Mouse (Mus musculus) embryonic stem cell, embryonic (primary cell): ENCODE measurements around the gene Fuca2.
"Not testable (repeated sequence)": the region's sequence is repeated elsewhere in the genome, so short reads cannot be mapped to it uniquely, and the experiment has no call there.

ENCODE experiments used
- CTCF ChIA-PET, 4 experiments: fragments of 300-600 bp in 2 of 4; fragments of 350-600 bp in 2 of 4; sonication (Branson Sonifier 250); formaldehyde crosslinking; loops; one replicate each; lab custom pipeline; 2022; ENCODE audit warnings: inconsistent platforms in 2 of 4; lab: Charles Lee
- POLR2A ChIA-PET, 4 experiments: fragments of 300-600 bp in 2 of 4; fragments of 350-600 bp in 2 of 4; sonication (Branson Sonifier 250); formaldehyde crosslinking; loops; one replicate each; lab custom pipeline; 2022; ENCODE audit warnings: antibody characterized with exemption in 4 of 4, inconsistent platforms in 1 of 4; lab: Charles Lee

Fuca2 gene

DNA sequence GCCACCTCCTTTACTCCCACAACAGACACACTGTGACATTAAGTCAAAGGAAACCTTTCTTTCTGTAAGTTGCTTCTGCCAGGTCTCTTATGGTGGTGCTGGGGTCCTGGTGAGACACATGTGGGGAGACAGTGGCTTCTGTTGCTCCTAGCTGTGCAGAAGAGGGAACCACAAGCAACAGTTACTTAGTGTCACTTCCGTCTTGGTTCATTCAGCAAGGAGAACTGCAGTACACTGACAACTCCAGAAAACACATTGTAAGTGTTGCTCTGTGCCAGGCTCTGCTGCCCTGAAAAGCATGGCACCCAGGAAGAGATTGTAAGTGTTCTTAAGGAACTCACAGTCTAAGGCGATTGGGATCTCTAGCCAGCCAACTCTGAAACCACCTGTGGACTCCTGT is at the start of gene Fuca2:
Gene Fuca2 (plus strand): TSS at position 210 of the 400 bp plus-strand sequence.
- ChIA-PET POLR2A (interaction anchor here in 2 of 4 experiments (0.6 to 1.3 kb wide), 2 partner anchors 17 to 20 kb away, joined by 3 read pairs; no protein-coding TSS in a partner anchor), CTCF (no interaction called here)

DNA sequence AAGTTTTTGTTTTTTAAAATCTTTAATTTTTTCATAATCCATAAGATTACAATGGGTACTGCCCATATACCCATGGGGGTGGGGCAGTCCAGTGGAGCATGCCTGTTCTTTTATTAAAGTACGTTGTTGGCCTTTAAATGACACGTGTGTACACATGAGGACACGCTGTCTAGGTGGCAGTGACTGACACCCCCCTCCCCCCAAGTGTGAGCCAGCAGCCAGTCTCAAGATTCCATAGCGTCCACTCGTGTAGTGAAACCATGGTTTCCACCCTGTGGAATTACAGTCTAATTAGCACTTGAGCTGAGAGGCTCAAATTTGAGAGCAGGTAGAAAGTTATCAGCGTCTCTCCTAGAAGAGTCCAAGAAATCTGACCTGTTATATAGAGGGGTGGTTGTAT is 47.7 kb upstream of the Fuca2 start:
- POLR2A ChIA-PET = no interaction called here
- CTCF ChIA-PET = no interaction called here

GRCm38 (mm10) chr10:13453200-13453990 is 45.9 kb upstream of the Fuca2 start:
- POLR2A ChIA-PET = interaction anchor here in 1 of 4 experiments (0.9 kb wide), 1 partner anchor 13 kb away, joined by 3 read pairs; no protein-coding TSS in a partner anchor

GRCm38 (mm10) chr10:13464295-13464694 is 35.0 kb upstream of the Fuca2 start:
- POLR2A ChIA-PET = interaction anchor here in 1 of 4 experiments (0.6 kb wide), 1 partner anchor 441 kb away, joined by 3 read pairs; no protein-coding TSS in a partner anchor

More at GRCm38 (mm10) chr10:13453200-13453990, 45.9 kb upstream of the Fuca2 start:
- CTCF ChIA-PET = no interaction called here

GRCm38 (mm10) chr10:13466925-13467324 is 32.4 kb upstream of the Fuca2 start:
- POLR2A ChIA-PET = interaction anchor here in 2 of 4 experiments (0.6 kb wide), 2 partner anchors 87 to 565 kb away, joined by 3 read pairs; no protein-coding TSS in a partner anchor

More at GRCm38 (mm10) chr10:13464295-13464694, 35.0 kb upstream of the Fuca2 start:
- CTCF ChIA-PET = not testable (repeated sequence)

GRCm38 (mm10) chr10:13468025-13468529 is 31.3 kb upstream of the Fuca2 start:
- CTCF ChIA-PET, POLR2A ChIA-PET: not testable (repeated sequence)

More at GRCm38 (mm10) chr10:13466925-13467324, 32.4 kb upstream of the Fuca2 start:
- CTCF ChIA-PET = no interaction called here

DNA sequence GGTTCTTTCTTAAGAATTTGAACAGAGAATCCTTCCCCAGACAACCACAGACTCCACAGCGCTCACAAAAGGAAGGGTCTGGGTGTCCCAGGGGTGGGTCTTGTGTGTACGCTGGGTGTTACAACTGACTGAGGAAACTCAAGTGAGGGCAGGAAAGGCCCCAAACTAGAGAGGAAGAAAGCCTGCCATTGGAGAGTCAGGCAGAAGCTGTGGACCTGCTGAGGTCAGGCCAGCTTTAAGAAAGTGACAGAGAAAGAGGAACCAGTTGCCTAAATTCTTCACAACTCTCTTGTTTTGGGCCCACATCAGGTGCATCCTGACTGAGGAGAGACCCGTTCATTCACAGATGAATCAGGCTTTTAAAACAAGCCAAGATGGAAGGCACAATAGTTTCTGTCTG is 29.1 kb upstream of the Fuca2 start:
- CTCF ChIA-PET = interaction anchor here in 1 of 4 experiments (0.6 kb wide), 1 partner anchor 889 kb away, joined by 3 read pairs; no protein-coding TSS in a partner anchor
- POLR2A ChIA-PET = interaction anchor here in 1 of 4 experiments (1.0 kb wide), 1 partner anchor 9 kb away, joined by 3 read pairs; no protein-coding TSS in a partner anchor

GRCm38 (mm10) chr10:13473287-13473832 is 26.0 kb upstream of the Fuca2 start:
- POLR2A ChIA-PET = interaction anchor here in 1 of 4 experiments (0.5 to 1.0 kb wide), 2 partner anchors 27 to 493 kb away, joined by 3 to 5 read pairs; partner anchors contain the start of gene Hivep2
- CTCF ChIA-PET = no interaction called here

GRCm38 (mm10) chr10:13473833-13474567 is 25.3 kb upstream of the Fuca2 start, which contains the start of gene Phactr2:
Gene Phactr2, minus strand, starts transcription at chr10:13474412.
- ChIA-PET CTCF (no interaction called here), POLR2A (interaction anchor here in 3 of 4 experiments (0.5 to 2.5 kb wide), 11 partner anchors 10 to 1100 kb away, joined by 3 to 10 read pairs (median 5); partner anchors contain the start of genes Adat2 (in 1 of the 3), Hivep2 (in 1 of the 3) and Pex3 (in 1 of the 3))

DNA sequence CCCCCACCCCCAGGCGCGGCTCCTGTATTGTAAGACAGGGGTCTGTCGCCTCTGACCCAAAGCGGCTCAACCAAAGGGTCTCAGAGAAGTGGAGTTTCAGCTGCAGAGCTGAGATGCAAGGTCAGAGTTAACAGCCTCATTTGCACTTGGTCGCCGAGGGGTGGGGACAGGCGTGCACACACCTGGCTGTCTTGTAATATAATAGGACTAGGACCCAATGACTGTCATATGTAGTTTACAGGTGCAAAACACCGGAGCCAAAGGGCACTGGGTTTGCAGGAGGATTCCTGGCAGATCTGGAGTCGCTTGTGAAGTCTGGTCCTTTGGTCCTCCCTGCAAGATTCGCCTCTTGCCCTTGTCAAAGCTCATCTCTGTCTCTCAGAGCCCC is 24.8 kb upstream of the Fuca2 start:
- CTCF ChIA-PET = no interaction called here

GRCm38 (mm10) chr10:13475121-13475520 is 24.2 kb upstream of the Fuca2 start:
- ChIA-PET CTCF (interaction anchor here in 2 of 4 experiments (0.6 to 0.8 kb wide), 2 partner anchors 41 to 452 kb away, joined by 4 to 8 read pairs; no protein-coding TSS in a partner anchor), POLR2A (interaction anchor here in 3 of 4 experiments (0.6 to 2.5 kb wide), 15 partner anchors 9 to 1099 kb away, joined by 3 to 10 read pairs (median 4); partner anchors contain the start of genes Pex3 (in 2 of the 3) and Adat2 (in 1 of the 3))

More for the DNA sequence above, 24.8 kb upstream of the Fuca2 start:
- POLR2A ChIA-PET = interaction anchor here in 3 of 4 experiments (0.6 to 2.5 kb wide), 14 partner anchors 9 to 1099 kb away, joined by 3 to 10 read pairs (median 4); partner anchors contain the start of genes Pex3 (in 2 of the 3) and Adat2 (in 1 of the 3)

DNA sequence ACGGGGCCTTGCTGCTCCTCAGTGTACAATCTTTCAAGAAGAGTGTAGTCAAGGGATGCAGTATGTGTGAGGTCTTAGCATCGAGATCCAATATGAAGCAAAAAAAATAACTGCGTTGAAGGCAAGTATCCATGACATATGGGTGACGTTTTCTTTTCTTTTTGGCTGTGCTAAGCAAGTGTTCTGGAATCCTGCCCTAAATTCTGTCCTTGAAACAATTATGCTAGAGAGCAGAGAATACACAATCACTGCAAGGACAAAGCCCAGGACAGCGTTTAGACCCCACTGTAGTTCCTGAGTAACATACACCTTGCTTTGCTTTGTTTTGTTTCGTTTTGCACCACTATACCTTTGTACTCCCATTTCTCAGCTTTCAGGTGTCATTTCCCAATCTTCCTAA is 20.0 kb upstream of the Fuca2 start:
- CTCF ChIA-PET = no interaction called here
- POLR2A ChIA-PET = interaction anchor here in 2 of 4 experiments (0.9 to 1.0 kb wide), 2 partner anchors 9 to 20 kb away, joined by 3 read pairs; no protein-coding TSS in a partner anchor

- CTCF ChIA-PET = no interaction called here
- POLR2A ChIA-PET = interaction anchor here in 2 of 4 experiments (1.0 to 1.2 kb wide), 2 partner anchors 15 kb away, joined by 3 to 5 read pairs; no protein-coding TSS in a partner anchor
Measured at GRCm38 (mm10) chr10:13485958-13486357, 13.4 kb upstream of the Fuca2 start.

- CTCF ChIA-PET = no interaction called here
- POLR2A ChIA-PET = interaction anchor here in 1 of 4 experiments (2.3 kb wide), 1 partner anchor 11 kb away, joined by 9 read pairs; no protein-coding TSS in a partner anchor
Measured at GRCm38 (mm10) chr10:13489671-13490070, 9.7 kb upstream of the Fuca2 start.

DNA sequence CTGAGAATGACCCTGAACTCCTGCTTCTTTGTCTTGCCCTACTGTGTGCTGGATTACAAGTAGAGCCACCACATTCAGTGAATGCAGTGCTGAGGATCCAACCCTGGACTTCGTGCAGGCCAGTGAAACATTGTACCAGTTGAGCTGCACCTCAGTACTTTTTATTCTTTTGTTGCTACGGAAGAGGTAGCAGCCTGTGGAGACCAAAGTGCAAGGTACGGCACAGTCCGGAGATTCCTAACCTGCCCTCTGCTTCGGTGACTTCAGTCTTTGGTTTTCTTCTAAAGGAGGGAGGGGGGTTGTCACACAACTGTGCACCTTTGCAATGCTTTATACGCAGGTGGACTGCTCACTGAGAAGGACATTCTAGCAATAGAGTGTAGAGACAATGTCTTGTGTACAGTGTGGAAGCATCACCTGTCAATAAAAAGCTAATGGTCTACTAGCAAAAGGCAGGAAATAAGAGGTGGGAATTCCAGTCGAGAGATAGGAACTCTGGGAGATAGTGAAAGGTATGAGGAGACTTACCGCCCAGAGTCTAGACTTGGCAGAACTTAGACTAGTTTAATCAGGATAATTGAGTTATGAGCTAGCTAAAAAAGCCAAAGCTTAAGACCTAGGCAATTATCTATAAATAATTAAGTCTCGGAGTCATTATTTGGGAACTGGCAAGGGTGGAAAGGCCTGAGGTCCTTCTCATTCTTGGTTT is 5.2 kb upstream of the Fuca2 start:
- ChIA-PET POLR2A (no interaction called here), CTCF (no interaction called here)

- ChIA-PET CTCF (no interaction called here), POLR2A (interaction anchor here in 1 of 4 experiments (0.6 kb wide), 1 partner anchor 326 kb away, joined by 3 read pairs; no protein-coding TSS in a partner anchor)
Measured at GRCm38 (mm10) chr10:13496315-13496714, 3.0 kb upstream of the Fuca2 start.

DNA sequence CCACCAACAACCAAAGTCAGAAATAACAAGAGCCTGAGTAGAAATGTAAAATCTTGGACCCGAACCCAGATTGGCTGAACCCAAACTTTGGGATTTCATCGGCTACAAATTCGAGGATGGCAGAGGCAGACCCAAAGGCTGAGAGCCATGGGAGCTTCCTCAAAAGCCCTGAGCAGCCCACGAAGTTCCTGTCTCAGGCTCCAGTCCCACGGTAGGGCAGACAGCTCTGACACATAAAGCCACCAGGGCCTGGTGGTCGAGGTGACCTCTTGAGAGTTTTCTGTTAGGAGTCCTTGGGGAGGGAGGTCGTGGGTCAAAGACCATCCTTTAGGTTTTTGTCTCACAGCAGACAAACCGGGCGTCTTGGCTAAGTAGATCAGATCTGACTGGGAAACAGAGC is 1.1 kb downstream of the Fuca2 start:
- POLR2A ChIA-PET = interaction anchor here (0.6 to 2.0 kb wide), 32 partner anchors 9 to 692 kb away, joined by 3 to 10 read pairs (median 4); partner anchors contain the start of genes Adat2 (in 3 of the 4), Pex3 (in 3 of the 4) and Phactr2 (in 3 of the 4)
- CTCF ChIA-PET = interaction anchor here in 1 of 4 experiments (0.7 kb wide), 1 partner anchor 10 kb away, joined by 4 read pairs; no protein-coding TSS in a partner anchor
